Mouse (Mus musculus) mesoderm, embryonic 11.5 days (tissue): ENCODE measurements around the gene Ppp2r5e.

ENCODE experiments used
- DNase-seq: peaks from one replicate; pipeline ENCODE4 v3.0.0-alpha.2; 2012; ENCODE audit warnings: low read depth, low spot score

Ppp2r5e gene

DNA sequence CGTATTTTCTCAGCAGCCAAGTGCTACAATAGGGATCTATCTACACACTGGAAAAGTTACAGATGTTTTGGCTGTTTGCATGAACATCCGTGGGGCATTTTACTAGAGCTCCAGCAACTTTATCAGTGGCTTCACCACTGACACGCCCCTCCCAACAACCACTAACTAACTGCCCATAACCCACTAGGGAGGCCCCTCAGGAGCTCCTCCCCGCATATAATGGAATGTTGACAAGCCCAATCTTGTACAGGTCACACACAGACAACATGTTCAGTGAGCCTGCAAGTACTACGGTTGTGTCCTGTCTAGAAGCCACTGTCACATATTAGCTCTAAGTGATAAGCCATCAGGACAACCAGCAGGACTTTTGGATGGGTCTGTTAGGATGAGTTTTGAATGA is 18.8 kb downstream of the Ppp2r5e start:
- no peak for DNase-seq

DNA sequence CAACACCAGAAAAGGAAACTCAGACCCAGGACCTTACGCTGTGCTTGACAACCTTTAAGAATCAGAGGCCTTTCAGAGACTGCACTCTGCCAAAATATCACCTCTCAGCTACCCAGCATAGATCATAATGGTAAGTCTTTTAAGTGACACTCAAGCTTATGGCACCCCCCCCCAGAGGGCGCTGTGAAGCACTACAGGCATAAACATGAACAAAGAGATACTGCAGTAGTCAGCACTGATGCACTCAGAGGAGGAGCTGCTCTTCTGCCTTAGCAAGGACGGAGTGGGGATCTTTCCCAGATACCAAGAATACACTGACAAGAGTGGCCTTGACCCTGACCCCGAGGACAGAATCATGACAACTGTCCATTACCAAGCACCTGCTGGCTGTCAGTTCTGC is 23.8 kb downstream of the Ppp2r5e start:
- no peak for DNase-seq

DNA sequence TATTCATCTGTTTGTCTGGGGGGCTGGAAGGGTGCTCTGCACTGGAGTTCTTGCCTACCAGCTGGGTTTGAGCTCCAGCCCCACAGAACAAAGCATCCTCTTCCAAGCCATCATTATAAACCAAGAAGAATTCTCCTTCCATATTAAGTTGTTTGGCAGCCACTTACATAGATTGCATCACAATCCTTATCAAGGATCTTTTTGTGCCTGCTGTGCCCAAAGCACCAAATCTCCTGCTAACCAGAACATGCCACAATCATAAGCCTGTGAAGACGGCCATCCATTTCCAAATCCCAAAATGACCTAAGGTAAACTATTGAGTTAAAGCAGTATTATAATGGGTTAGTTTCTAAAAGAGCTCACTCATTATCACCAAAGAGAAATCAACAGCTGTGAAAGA is 25.9 kb downstream of the Ppp2r5e start:
- no peak for DNase-seq

DNA sequence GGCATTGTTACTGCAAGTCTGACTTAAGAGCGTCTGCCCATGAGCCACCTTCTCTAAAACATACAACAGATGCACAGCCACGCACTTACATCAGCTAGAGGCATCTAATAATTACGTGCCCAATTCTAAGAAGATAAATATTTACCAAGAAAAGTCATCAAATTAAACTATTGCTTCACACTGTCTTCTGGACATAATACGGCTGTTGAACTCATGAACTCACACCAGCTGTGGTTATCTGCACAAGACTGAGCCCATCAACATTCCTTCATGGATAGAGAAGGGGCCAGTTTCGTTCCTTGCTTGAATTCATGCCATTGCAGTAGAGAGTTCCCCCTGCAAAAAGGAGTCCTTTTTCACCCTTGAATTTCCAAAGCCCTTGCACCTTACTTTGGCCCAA is 28.3 kb downstream of the Ppp2r5e start:
- no peak for DNase-seq

DNA sequence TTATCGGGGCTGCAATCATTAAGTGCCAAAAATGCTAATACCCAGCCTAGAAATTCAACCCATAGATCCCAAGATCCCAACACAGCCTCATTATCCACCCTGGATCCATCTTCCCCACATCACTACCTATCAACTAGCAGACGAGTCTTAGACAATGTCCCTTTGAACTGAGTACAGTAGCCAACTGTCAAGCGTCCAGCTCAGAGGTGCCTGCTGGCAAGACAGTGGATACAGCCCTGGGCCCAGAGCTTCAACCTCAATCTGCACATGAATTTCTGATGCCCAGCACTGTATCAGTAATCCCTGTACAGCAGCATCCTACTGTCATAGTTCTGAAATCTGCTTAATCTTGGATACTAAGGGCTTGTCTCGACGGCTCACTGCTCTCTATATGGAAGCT is 30.3 kb downstream of the Ppp2r5e start:
- no peak for DNase-seq

DNA sequence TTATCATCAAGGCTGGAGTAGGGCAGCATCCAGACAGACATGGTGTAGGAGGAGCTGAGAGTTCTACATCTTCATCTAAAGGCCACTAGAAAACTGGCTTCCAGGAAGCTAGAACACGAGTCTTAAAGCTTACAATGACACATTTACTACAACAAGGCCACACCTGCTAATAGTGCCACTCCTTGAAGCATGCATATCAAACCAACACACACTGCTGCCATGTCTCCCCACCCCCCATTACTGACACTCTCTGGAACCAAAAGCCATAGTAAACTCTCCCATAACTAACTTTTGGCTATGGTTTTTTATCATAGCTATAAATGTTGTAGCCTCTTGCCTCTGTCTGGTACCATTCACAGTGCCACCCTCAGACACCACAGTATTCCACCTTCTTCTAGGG is 31.5 kb downstream of the Ppp2r5e start:
- no peak for DNase-seq

DNA sequence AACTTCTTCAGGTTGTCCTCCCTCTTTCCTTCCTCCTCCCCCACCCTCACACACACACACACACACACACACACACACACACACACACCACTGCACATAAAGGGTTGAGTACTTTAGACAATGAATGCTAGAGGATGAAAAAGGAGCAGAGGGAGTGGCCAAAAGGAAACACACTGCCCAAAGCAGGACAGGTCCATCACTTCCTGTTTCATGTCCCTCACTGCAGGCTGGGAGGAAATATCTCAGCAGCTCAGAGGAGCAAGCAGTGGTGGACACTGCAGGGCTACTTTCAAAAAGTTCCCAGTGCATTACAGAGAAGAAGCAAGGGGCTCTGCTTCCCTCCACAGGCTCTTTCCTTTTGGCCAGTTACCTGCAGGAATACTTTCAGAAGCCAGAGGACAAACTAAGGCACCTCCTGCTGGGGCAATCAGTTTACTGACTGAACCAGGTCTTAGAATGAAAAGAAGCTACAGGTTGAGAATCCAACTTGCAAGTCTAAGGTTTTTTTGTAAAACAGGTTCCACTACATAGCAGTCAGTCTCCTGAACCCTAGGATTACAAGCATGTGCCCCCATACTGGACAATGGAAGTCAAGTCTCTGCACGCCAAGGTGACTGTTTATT is 32.9 kb downstream of the Ppp2r5e start:
- no peak for DNase-seq

DNA sequence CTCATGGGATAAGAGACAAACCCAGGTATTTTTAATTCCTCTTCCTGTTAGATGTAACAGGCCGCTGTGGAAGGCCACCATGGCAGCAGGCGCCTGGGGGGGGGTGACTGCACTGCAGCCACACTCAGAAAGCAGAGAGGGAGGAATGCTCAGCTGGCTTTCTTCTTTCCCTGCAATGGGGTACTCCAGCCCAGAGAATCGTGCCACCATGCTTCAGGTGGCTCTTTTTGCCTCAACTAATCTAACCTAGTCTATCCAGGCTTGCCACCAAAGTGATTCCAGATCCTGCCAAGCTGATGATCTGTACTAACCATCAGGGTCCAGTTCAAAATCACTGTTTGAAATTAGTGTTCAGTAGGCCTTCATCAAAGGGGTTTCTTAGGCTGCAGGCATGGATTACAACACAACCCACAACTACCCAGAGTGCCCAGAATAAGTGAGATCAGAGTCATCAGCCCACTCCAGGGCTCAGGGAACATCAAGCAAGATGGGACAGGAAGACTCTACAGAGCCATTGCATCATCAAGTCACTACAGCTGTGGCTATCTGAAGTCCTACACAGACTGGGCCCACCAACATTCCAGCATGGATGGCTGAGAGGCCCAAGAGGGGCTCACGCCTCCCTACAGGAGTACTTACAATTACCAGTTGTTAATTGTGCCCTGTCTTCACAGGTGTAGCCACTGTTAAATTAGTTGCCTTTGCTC is 35.2 kb downstream of the Ppp2r5e start:
- no peak for DNase-seq

DNA sequence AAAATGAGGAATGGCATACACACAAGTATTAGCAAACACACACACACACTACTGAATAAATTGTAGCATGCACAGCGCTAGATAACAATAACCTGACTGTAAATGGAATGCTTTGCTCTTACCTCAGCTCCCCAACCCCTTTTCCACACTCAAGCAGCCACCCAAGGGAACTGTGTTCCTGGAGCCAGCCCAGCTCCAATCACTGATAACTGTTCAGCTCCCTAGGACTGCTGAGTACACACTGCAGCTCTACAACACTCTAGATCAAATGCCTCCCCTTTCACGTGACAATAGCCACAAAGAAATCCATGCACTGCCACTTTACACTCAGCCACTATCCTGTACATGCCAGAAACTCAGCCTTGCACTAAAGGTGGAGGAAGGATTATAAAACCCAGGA is 36.8 kb downstream of the Ppp2r5e start:
- no peak for DNase-seq

DNA sequence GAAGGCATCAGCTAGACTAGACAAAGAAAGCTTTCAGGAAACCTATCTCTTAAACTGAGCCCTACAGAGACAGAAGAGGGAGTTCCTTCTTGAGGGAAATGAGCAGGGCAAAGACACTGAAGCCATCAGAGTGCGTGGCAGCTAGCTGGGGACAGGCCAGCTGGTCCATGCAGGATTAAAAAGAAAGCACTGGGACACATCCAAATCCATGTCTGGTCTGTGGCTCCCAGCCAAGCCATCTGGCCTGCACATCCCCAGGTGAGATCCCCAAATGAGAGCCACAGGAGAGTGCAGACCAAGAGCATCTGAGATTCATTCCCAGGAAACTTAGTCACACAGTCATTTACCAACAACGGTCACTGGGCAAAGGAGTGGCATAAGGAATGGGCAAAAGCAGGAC is 38.2 kb downstream of the Ppp2r5e start:
- DNase-seq, result no peak

DNA sequence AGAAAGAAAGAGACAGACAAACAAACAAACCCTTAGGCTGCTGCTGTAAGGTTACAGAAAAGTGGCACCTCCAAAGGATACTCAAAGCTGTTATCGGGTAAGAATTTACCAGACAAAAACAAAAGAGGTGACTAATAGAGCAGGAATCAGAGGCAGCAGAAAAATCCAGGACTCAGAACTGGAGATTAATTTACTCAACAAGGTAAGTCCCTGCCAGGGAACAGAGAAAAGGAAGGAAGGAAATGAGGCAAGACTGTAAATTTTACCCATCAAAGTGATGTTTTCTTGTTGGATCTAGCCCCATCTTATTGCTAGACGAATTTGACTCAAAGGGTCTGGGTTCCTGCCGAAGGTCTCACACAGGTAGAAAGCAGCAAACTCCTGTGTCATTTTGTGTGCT is 41.0 kb downstream of the Ppp2r5e start:
- no peak for DNase-seq

DNA sequence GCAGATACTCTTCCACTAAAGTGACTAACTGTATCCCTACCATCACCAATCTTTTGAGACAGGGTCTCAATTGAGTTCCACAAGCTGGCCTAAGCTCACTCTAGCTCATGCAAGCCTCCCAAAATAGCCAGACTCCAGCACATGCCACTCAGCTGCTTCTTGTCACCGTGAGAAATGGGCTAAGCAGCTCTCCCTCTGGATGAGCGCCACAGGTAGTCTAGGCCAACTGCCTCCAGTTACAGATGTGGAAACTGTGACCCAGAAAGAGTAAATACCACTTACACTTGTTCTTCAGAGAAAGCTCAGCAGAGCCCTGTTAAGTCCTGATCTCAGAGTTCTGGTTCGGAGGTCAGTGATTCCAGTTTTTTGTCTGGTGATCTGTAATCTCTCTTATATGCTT is 43.7 kb downstream of the Ppp2r5e start:
- DNase-seq, result no peak

DNA sequence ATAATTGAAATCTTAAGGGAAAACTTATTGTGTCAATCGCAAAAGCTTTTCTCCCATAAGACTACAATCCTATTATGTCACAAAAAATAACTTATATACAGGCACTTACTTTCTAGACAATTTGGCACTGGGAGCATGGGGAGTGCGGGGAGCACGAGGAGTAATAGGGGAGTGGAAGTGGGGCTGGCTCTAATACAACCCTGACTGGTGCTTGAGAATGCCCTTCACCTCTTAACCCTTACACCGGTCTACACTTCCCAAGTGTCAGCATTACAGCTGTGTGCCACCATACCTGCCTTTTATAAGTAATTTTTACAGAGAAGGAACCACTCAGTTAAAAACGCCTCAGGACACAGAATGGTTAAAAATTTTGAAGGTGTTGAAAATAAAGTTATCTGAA is 44.4 kb downstream of the Ppp2r5e start:
- no peak for DNase-seq

DNA sequence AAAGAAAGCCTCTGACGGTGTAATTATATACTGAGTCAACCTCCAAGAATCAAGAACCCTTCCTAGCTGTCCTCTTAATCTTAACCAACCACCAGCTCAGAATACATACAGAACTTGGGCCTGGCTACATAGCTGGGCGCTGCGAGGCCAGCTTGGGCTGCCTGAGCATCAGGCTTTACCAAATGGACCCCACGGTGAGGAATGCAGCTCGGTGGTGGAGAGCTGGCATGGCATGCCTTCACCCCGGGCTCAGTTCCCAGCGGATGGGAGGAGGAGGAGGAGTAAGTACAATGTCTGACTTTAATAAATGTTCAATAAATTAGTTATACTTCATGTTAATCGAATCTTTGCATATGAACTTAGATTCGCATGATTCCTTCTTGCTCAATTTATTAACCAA is 47.0 kb downstream of the Ppp2r5e start:
- no peak for DNase-seq

DNA sequence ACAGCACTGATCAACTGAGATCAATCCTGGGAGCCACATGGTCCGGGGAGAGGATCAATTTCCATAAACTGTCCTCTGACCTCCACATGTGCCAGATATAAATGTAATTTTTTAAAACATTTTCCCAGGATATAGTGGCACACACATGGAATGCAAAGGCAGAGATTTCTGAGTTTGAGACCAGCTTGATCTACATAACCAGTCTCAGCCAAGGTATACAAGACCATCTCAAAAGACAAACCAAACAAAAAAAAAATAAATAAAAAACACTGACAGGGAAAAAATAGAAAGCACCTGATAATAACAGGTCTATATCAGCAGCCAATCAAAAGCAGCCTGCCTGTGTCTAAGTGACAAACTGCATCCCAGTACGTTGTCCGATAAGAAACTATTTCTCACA is 48.9 kb downstream of the Ppp2r5e start:
- no peak for DNase-seq

DNA sequence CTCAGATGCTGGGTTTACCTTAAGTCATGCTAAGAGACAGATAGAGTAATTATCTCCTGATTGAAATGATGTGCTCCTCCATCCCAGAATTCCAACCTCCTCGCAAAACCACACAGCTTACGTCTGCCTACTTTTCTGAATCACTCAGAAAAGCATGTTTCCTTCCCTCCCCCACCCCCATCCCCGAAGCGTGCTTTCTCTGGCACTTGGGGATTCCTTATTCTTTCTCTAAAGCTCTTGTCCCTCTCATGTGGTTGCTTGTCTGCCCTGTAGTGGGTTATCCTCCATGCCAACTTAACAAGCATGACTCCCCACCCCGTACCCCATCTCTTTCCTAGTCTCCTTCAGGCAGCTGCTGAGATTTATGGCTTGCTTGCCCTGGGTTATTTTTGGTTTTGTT is 49.8 kb downstream of the Ppp2r5e start:
- no peak for DNase-seq

DNA sequence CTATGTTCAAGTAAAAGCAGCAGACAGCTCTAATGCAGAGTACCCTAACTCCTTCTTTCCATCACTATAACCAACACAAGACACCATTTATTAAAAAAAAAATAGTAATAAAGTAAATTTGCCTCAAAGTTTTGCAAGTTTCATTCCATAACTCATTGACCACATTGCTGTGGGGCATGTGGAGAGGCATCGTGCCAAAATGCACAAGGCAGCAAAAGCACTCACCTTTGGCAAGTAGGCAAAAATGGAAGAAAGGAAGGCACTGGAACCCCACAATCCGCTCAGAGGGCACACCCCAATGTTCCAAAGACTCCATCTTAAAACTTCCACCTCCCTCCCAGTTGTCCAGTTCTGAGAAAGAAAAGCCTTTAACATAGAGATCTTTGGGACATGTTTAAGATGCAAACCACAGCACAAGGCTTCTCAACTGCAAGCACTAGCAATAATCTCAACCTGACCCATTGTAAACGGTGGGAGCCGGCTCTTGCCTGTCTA is 50.6 kb downstream of the Ppp2r5e start:
- no peak for DNase-seq

DNA sequence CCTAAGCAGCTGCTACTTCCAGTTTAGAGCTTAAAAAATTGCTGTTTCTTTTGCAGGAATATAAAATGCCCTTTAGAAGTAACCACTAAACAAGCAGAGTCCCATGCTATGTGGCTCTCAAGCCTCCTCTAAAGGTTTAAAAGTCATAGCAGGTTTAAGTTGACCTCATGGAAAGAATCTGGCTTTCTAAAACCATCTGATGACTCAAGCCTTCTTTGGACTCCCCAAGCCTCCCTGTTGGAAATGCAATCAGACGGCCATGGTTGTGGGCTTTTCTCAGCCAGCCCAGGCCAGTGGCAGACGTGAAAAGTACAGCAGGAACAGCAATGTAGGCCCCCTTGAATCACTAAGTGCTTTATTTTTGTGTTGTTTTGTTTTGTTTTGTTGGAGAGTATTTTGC is 51.4 kb downstream of the Ppp2r5e start:
- no peak for DNase-seq

DNA sequence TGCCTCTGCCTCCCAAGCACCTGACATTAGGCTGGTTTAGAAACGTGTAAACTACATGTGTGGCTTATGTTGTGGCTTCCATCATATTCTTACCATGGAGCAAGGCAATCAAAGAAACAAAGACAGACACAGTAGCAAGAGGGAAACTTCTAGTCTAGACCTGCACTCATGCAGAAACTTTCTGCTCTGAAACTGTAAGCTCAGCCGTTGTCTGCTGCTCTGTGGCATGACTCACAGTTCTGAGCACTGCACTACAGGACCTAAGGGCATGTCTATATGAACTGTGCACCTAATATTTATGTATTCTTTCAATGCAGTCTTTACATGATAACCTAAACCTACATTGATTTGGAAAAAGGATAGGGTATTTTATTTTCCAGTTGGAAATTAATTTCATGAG is 51.8 kb downstream of the Ppp2r5e start:
- DNase-seq, result no peak

DNA sequence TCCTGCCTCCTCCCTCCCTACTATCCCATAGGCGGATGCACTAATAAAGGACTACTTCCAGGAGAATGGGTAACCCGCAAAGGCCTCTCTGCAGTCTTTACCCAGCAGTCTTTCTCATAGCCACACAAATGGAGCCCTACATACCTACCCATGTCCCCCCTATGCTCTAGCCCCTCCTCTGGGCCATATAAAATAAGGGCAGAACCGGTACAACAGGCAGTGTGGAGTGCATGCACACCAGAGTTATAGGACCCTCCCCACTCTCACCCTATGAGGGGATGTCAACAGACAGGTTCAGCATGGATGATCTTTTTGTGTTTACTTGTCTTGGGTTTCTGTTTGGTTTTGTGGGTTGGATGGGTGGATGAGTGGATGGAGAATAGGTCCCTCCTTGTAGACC is 52.7 kb downstream of the Ppp2r5e start:
- no peak for DNase-seq

DNA sequence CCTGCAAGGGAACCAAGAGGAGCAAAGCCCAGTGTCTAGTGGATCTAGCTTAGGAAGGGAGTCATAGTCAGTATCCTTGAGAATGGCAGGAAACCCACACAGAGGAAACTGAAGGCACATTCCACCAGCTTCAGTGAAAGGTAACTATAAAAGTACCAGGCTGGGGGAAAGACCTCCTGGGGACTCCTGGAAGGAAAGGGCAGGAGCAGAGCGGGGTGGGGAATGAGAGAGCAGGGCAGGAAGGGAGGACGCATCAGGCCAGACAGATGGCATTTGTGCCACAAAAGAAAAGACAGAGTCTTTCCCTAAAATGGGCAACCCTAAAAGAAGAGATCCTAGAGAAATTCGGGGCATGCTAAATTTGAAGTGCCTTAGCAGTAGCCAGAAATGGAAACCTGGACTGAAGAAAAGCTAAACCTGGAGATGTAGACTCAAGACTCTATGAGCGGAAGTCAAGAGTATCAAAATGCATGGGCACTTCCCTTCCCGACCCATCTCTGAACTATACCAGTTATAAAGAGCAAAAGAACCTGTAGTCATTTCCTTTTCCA is 55.3 kb downstream of the Ppp2r5e start:
- DNase-seq, result no peak

DNA sequence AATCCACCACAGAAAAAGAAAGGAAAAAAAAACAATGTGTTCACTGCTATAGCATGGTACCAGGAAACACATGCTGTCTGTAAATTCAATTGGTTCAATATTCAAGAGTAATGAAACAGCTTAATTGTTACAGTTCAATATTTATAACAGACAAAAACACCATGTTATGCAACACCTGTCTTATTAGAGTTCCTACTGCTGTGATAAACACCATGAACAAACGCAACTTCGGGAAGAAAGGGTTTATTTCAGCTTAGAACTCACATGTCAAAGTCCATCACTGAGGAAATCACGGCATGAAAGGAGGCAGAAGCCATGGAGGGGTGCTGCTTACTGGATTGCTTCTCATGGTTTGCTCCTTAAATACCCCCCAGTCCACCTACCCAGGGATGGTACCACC is 56.8 kb downstream of the Ppp2r5e start:
- no peak for DNase-seq

DNA sequence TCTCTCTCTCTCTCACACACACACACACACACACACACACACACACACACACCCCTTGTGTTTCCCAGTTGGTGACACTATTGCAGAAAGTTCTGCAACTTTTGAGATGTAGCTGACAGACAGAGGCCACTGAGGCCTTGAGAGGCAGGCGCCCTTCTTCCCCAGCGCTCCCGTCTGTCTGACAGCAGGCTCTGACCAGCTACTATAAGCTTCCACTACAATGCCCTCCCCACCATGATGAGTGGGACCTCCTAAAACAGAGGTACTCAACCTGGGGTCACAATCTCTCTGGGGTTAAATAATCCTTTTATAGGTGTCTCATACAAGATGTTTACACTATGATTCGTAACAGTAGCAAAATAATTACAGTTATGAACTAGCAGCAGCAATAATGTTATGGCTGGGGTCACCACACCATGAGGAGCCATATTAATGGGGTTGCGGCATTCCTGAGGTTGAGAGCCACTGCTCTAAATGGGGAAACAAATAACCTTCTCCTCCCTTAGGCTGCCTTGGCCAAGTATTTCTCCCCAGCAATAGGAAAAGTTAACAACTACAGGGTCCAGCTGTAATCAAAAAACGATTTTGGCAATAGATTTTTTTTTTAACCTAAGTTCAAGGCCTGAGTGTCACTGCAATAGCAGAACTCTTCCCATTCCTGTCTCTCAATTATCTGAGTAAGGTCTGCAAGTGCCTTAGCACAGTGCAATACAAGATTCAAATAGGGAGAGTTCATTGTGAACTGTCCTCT is 58.2 kb downstream of the Ppp2r5e start:
- no peak for DNase-seq
